Mouse (Mus musculus) 3T3-L1 (cell line): ENCODE measurements around the gene Lipt2.

Source experiments
- DNase-seq: peaks from one replicate; pipeline ENCODE4 v3.0.0-alpha.2; 2015; ENCODE audit warnings: low read depth, low spot score

Lipt2 gene

DNA sequence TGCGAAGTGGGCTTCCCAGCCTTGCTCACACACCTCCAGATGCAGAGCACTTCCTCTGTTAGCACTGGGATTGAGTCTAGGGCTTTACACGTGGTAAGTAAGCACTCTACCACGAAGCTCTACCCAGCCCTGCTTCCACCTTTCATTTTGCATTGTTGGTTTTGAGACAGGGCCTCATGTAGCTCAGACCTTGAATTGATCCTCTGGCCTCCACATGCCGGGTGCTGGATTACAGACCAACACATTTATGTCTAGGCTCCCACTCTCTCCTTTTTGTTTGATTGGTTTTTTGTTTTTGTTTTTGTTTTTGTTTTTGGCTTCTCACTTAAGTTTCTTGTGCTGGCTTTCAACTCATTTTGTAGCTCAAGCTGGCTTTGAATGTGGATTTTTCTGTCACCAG lies 11.7 kb downstream of the Lipt2 start:
- DNase-seq: no peak

- DNase-seq: no peak
Observed at GRCm38 (mm10) chr7:100176269-100176668, 17.2 kb downstream of the Lipt2 start, which contains the start of gene Kcne3. Kcne3 (plus strand) TSS chr7:100176502.

DNA sequence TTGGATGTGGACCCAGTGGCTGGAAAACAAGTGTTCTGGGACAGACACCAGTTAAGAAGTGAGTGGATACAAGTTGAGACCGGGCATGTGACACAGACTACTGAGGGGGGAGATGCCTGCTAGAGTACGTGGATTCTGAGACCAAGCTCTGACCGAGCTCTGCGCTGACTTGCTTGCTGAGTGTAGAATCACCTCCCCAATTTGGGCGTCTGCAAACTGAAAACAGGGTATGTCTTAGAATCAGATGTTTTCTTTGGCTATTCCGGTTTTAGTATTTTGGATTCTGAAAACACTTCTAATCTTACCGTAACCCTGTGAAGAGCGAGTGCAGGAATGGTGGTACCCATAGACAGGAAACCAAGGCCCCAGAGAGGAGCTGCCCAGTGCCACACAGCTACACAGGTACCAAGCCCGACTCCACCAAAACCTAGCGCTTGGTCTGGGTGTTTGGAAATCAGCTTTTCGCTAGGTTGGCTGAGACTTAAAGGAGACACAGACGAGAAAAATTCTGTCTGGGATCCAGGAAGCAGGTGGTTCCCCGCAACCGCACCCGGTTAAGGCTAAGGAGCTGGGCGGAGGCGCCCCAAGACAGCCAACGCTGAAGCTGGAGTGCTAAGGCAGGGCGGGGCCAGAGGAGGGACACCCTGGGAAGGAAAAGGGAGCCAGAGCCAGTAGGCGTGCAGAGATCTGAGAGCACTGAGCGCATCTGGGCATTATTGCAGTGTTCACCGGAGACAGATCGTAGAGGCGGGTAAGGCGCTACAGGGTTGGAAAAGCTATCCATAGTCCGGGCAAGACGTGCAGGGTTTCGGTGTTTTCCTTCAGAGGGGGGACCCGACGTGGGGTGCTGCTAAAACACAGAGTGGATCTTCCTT lies 19.2 kb downstream of the Lipt2 start:
- no peak for DNase-seq

GRCm38 (mm10) chr7:100178891-100179233 lies 19.8 kb downstream of the Lipt2 start:
- DNase-seq: no peak

DNA sequence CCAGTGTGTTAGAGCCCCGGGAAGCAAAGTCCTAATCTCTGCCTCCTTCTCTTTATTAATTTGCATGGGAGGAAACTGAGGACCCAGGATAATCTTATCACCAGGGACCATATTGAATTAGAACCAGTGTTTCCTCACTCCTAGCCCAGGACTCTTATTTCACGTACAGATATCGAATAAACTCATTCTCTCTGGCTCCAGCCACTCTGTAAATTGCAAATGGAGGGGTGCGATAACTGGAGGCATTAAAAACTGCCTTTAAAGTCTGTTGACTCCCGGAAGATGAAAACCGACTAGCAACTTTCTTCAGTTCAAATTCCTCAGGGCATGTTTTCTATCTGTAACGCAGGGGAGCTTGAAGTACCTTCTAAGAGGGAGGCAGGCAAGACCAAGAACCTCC lies 20.3 kb downstream of the Lipt2 start:
- no peak for DNase-seq

GRCm38 (mm10) chr7:100179836-100180407 lies 20.8 kb downstream of the Lipt2 start:
- DNase-seq: no peak

DNA sequence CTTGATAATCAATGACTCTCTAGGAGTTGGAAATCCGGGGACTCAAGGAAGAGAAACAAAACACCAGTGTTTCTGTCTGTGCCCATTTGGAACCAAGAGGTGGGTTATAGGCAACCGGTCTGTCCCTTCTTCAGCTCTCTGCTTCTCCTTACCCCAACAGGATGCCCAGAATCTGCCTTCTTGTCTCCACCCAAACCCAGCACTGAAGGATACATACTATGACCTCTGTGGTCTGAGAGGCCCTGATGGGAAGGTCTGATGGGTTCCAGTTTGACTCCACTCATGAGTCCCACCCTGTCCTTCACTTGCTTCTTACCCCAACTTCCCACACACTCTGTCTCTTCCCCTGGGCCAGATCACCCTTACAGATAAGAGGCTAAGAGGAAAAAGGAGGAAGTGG lies 22.1 kb downstream of the Lipt2 start:
- DNase-seq: no peak

- no peak for DNase-seq
Observed at GRCm38 (mm10) chr7:100181614-100182013, 22.5 kb downstream of the Lipt2 start.

- no peak for DNase-seq
Observed at GRCm38 (mm10) chr7:100182388-100182787, 23.3 kb downstream of the Lipt2 start.

GRCm38 (mm10) chr7:100187601-100188000 lies 28.5 kb downstream of the Lipt2 start:
- peak; percentile 63 for DNase-seq

GRCm38 (mm10) chr7:100190167-100190566 lies 31.1 kb downstream of the Lipt2 start:
- no peak for DNase-seq

GRCm38 (mm10) chr7:100190778-100191177 lies 31.7 kb downstream of the Lipt2 start:
- peak; percentile 68 for DNase-seq

GRCm38 (mm10) chr7:100201191-100201590 lies 42.1 kb downstream of the Lipt2 start:
- no peak for DNase-seq

GRCm38 (mm10) chr7:100203616-100204015 lies 44.5 kb downstream of the Lipt2 start:
- no peak for DNase-seq

DNA sequence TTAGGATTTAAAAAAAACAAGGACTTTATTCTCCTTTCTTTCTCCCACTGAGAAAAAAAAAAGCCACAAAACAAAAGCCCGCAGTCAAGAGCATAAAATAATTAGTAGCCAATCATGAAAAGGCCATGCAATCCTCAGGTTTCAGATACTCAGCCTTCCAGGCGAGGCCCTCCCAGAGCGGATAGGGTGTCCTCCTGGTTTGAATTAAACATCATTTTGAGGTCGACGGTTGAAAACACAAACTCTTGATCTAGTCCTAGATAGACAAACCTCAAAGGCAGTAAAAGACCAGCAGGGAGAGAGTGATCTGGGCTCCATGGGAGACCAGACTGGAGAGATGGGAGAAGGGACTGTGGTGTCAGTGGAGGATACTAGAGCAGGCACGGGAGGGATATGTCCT lies 45.8 kb downstream of the Lipt2 start:
- no peak for DNase-seq

DNA sequence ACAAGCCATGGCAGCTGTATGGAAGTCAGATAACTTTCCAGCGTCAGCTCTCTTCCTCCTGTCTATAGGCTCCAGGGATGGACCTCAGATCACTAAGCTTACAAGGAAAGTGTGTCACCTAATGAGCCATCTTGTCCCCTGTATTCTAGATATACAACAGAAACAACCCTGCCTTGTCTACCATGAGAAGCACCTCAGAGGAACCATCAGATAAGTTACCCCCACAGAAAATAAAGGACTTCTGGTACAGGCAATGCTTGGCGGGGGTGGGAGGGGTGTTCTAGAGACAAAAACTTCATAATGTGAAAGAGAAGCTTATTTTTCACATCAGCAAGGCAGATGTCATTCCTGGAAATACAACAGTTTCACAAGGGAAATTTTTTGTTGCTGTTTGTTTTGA lies 47.1 kb downstream of the Lipt2 start:
- DNase-seq: no peak

- DNase-seq: no peak
Observed at GRCm38 (mm10) chr7:100207886-100208285, 48.8 kb downstream of the Lipt2 start.
